19 mouse cellular contexts compared by ENCODE assay signal in the genomic region with DNA sequence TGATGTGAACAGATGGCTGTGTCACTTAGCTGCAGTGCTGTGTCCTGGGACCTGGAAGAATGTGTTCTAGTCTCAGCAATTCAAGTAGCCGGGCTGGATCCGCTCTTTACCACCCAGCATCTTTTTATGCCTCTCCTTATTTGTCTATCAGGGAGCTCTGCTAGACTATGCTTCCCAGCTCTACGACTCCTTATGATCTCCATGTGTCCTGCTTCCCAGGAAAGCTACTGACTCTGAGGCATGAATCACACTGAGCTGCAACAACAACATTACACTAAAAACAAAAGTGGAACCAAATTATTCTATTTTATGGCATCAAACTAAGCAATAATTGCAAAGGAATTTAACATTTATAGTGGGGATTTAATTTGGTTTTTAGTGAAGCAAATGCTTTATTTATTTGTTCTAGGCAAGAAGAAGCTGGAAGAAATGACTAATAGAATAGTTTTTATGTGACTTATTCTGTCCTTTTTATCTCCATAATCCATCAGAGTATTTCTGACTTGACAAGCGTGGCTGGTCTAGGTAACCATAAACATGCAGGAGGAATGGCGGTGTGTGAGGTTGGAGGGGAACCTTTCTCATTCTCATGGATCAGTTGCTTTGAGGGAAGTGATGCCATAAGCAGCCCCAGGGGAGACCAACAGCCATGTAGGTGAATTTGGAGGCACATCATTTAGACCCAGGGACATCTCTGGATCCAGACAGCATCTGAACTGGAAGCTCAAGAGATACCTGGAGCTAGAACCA.
DNase-seq lines count a peak whose midpoint lies in the region.
"Had no signal": no experiment of that assay in that cellular context is flagged by ENCODE, and none has a peak within 500 bp of the region (broad histone marks: within the 10 kb centered on the region; RNA-seq: fewer than 3 reads in every experiment).

No protein-coding gene starts in this region.

- peak; percentile 19 to 24 for DNase-seq in layer of hippocampus, postnatal 36 days
- DNase-seq in layer of hippocampus, adult 9-10 months (ENCODE audit: low spot score), result no peak
- DNase-seq in B cell, adult 2 months, result peak; percentile 7 to 28
- DNase-seq in brain, adult 2 months (ENCODE audit: low read depth, low spot score), result peak; percentile 32
- DNase-seq in gastrocnemius, adult 18-20 months (ENCODE audit: low spot score), result no peak
- no peak for DNase-seq in adrenal gland, postnatal 10 days
- DNase-seq in gastrocnemius, postnatal 4 days (ENCODE audit: low spot score in 2 of 2), result no peak
- DNase-seq: adrenal gland, postnatal 36 days; cerebellum, adult 9-10 months; cerebellum, postnatal 36 days; gastrocnemius, postnatal 10 days; heart, postnatal 14 days; kidney, adult 8-10 months; kidney, postnatal 10 days; lung, adult 18-20 months; lung, postnatal 10 days; retina, postnatal 1 day; right cerebral cortex, postnatal 14 days; thymus, postnatal 4 days had no signal

Comparison
In these comparisons a context has a peak if more than half of its experiments do, and no peak if none do; other contexts are left out.
1. DNase-seq: peak in layer of hippocampus, postnatal 36 days (2 of 2), B cell, adult 2 months (2 of 2) and brain, adult 2 months (single experiment); none in layer of hippocampus, adult 9-10 months (single experiment), gastrocnemius, adult 18-20 months (single experiment), adrenal gland, postnatal 10 days (single experiment) and gastrocnemius, postnatal 4 days (0 of 2).